Mouse (Mus musculus) spleen, postnatal 10 days (tissue): ENCODE data around the gene Agl.
A peak's percentile ranks its signal among the peaks of the same experiment; 100 is the strongest.

ENCODE experiments used
- DNase-seq, 2 experiments: peaks; one replicate each; pipeline ENCODE4 v3.0.0; 2021 to 2022; ENCODE audit warnings: low spot score in 2 of 2

The Agl gene

GRCm38 (mm10) chr3:116807811-116808506 is at the start of gene Agl:
Agl (minus strand) TSS chr3:116808166.
- peak; percentile 81 to 93 for DNase-seq

- no peak for DNase-seq
Observed at GRCm38 (mm10) chr3:116857611-116858010, 49.6 kb upstream of the Agl start.

- DNase-seq: no peak
Observed at GRCm38 (mm10) chr3:116852421-116852820, 44.5 kb upstream of the Agl start.

GRCm38 (mm10) chr3:116850376-116850775 is 42.4 kb upstream of the Agl start:
- DNase-seq: no peak

GRCm38 (mm10) chr3:116848936-116849335 is 41.0 kb upstream of the Agl start:
- DNase-seq: no peak

GRCm38 (mm10) chr3:116848099-116848498 is 40.1 kb upstream of the Agl start:
- DNase-seq: no peak

- DNase-seq: no peak
Observed at GRCm38 (mm10) chr3:116846084-116846483, 38.1 kb upstream of the Agl start.

- DNase-seq: no peak
Observed at GRCm38 (mm10) chr3:116844880-116845579, 37.1 kb upstream of the Agl start.

GRCm38 (mm10) chr3:116841311-116841710 is 33.3 kb upstream of the Agl start:
- DNase-seq: no peak

- no peak for DNase-seq
Observed at GRCm38 (mm10) chr3:116836681-116837475, 28.9 kb upstream of the Agl start.

GRCm38 (mm10) chr3:116835770-116836680 is 28.1 kb upstream of the Agl start:
- DNase-seq: peak; percentile 66 to 88

GRCm38 (mm10) chr3:116835350-116835749 is 27.4 kb upstream of the Agl start:
- no peak for DNase-seq

GRCm38 (mm10) chr3:116834241-116834640 is 26.3 kb upstream of the Agl start:
- DNase-seq: no peak

GRCm38 (mm10) chr3:116833491-116833890 is 25.5 kb upstream of the Agl start:
- no peak for DNase-seq

- DNase-seq: no peak
Observed at GRCm38 (mm10) chr3:116832526-116833310, 24.8 kb upstream of the Agl start.

GRCm38 (mm10) chr3:116831324-116831723 is 23.4 kb upstream of the Agl start:
- DNase-seq: no peak

- DNase-seq: no peak
Observed at GRCm38 (mm10) chr3:116829274-116829920, 21.4 kb upstream of the Agl start.

- no peak for DNase-seq
Observed at GRCm38 (mm10) chr3:116826471-116827215, 18.7 kb upstream of the Agl start.

- no peak for DNase-seq
Observed at GRCm38 (mm10) chr3:116817231-116817630, 9.3 kb upstream of the Agl start.
